Mouse (Mus musculus) naive thymus-derived CD4-positive, alpha-beta T cell, adult 5 months (primary cell): ENCODE measurements around the gene Atg10. TPM values are rescaled to one million over a fixed set of nuclear protein-coding genes. Genes with fewer than 3 reads are reported as not detected.

Experiments used
- polyA plus RNA-seq: library from polyadenylated mRNA; unstranded; fragments of 100-300 nt; shearing (Covaris generic); gene quantifications from one replicate; pipeline ENCODE4 v1.2.1, GENCODE M21; 2017

The Atg10 gene
- 18.6 TPM for polyA plus RNA-seq

GRCm38 (mm10) chr13:91223587-91224437 is at the start of gene Atg10:
Gene Atg10, minus strand, starts transcription at chr13:91223968.

GRCm38 (mm10) chr13:90922751-90923612 is 300.8 kb downstream of the Atg10 start, which contains the start of gene Rps23:
Gene Rps23, plus strand, starts transcription at chr13:90922958.

GRCm38 (mm10) chr13:90905176-90905575 is 318.6 kb downstream of the Atg10 start, which contains the start of gene Atp6ap1l:
Gene Atp6ap1l, minus strand, starts transcription at chr13:90905355.

Other genes starting within 250 kb of the Atg10 start
- 141 TPM for gene Ssbp2, start 236.3 kb upstream of the Atg10 start, polyA plus RNA-seq